Mouse (Mus musculus) forelimb bud, embryonic 11.5 days (tissue): Measurements from ENCODE around the gene Desi2.
A peak's percentile ranks its signal among the peaks of the same experiment; 100 is the strongest.
"Not testable (repeated sequence)": the region's sequence is repeated elsewhere in the genome, so short reads cannot be mapped to it uniquely, and the experiment has no call there.

ENCODE experiments used
- DNase-seq: peaks from one replicate; pipeline ENCODE4 v3.0.0-alpha.2; 2012; ENCODE audit warnings: low read depth, low spot score

Gene Desi2

GRCm38 (mm10) chr1:178258821-178259220 is 71.6 kb downstream of the Desi2 start:
- no peak for DNase-seq

- DNase-seq = not testable (repeated sequence)
These were observed 78.2 kb downstream of the Desi2 start for GRCm38 (mm10) chr1:178265381-178265780.

GRCm38 (mm10) chr1:178270635-178271034 is 83.4 kb downstream of the Desi2 start:
- DNase-seq = no peak

GRCm38 (mm10) chr1:178275174-178275730 is 88.0 kb downstream of the Desi2 start:
- DNase-seq = no peak

GRCm38 (mm10) chr1:178275738-178276053 is 88.5 kb downstream of the Desi2 start:
- DNase-seq = no peak

- DNase-seq = peak; percentile 46
These were observed 89.1 kb downstream of the Desi2 start for GRCm38 (mm10) chr1:178276054-178276911.

GRCm38 (mm10) chr1:178283314-178283713 is 96.1 kb downstream of the Desi2 start:
- not testable (repeated sequence) for DNase-seq

GRCm38 (mm10) chr1:178283946-178284720 is 96.9 kb downstream of the Desi2 start:
- DNase-seq = no peak

GRCm38 (mm10) chr1:178287601-178288176 is 100.5 kb downstream of the Desi2 start:
- no peak for DNase-seq

GRCm38 (mm10) chr1:178291716-178292115 is 104.5 kb downstream of the Desi2 start:
- DNase-seq = no peak

- no peak for DNase-seq
These were observed 106.8 kb downstream of the Desi2 start for GRCm38 (mm10) chr1:178294051-178294450.

GRCm38 (mm10) chr1:178301261-178301660 is 114.0 kb downstream of the Desi2 start:
- DNase-seq = not testable (repeated sequence)

GRCm38 (mm10) chr1:178303425-178303824 is 116.2 kb downstream of the Desi2 start:
- peak; percentile 66 for DNase-seq
